9 mouse cellular contexts compared by ENCODE assay signal in the genomic region with DNA sequence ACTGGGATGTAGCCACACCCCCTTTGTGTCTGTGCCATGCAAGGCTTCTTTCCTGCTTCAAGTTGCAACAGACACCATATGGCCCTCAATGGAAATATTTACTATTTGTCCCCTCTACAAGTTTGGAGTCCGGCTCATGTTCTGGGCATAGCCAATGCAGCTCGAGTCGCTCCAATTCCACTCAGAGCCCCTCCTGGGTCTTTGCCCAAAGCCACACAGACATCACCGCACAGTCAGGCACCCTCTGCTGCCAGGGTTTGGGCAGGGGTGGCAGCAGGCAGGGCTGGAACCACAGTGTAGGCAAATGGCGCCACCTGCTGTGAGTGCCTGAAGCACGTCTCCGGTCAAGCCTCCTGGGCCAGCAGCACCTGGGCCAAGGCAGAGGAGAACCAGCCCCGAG. TPM values are rescaled to one million over a fixed set of nuclear protein-coding genes. Genes with fewer than 3 reads are reported as not detected.
DNase-seq lines count a peak whose midpoint lies in the region; ATAC-seq lines count a peak whose summit lies in the region.
"Had no signal": no experiment of that assay in that cellular context is flagged by ENCODE, and none has a peak within 500 bp of the region (broad histone marks: within the 10 kb centered on the region; RNA-seq: fewer than 3 reads in every experiment).

No protein-coding gene starts in this region.

- ATAC-seq in heart, embryonic 11.5 days (replicated peaks; ENCODE audit: insufficient number of reproducible peaks, low FRiP score, low TSS enrichment): no peak
- ATAC-seq in limb, embryonic 11.5 days (ENCODE audit: insufficient number of reproducible peaks, low FRiP score, low TSS enrichment, low read depth): no peak
- ATAC-seq in midbrain, embryonic 15.5 days (replicated peaks): peak; percentile 55

- no peak overlapping the region for H3K4me2 ChIP-seq in heart, embryonic 11.5 days
- H3K4me2 ChIP-seq in limb, embryonic 11.5 days (ENCODE audit: low read depth, severe bottlenecking): no peak overlapping the region
- H3K4me2 ChIP-seq in midbrain, embryonic 15.5 days: no peak overlapping the region

- no peaks in the 10 kb centered on the region for H3K27me3 ChIP-seq in heart, embryonic 11.5 days (ENCODE audit: control insufficient read depth, insufficient read depth, low read length)
- H3K27me3 ChIP-seq in limb, embryonic 11.5 days (ENCODE audit: control insufficient read depth, insufficient read depth, low read length): no peaks in the 10 kb centered on the region
- H3K27me3 ChIP-seq in midbrain, embryonic 15.5 days (replicated peaks): no peaks in the 10 kb centered on the region

- DNase-seq in heart, adult 11 months: peak; percentile 93
- DNase-seq in cerebellum, postnatal 14 days: peak; percentile 93
- DNase-seq in frontal cortex, postnatal 36 days (ENCODE audit: low spot score in 2 of 2): peak; percentile 80 to 86
- DNase-seq in kidney, adult 11 months: peak; percentile 71
- DNase-seq in limb, embryonic 11.5 days (ENCODE audit: low spot score): peak; percentile 80
- peak; percentile 24 to 53 for DNase-seq in spleen, postnatal 14 days (ENCODE audit: low spot score in 2 of 2)

- H3K9me3 ChIP-seq in heart, embryonic 11.5 days (replicated peaks; ENCODE audit: control insufficient read depth, low read length): no peaks in the 10 kb centered on the region
- no peaks in the 10 kb centered on the region for H3K9me3 ChIP-seq in limb, embryonic 11.5 days (ENCODE audit: control insufficient read depth, low read length)
- no peaks in the 10 kb centered on the region for H3K9me3 ChIP-seq in midbrain, embryonic 15.5 days
- H3K9me3 ChIP-seq: megakaryocyte, embryonic 14.5 days had no signal

- no peak overlapping the region for H3K4me3 ChIP-seq in heart, embryonic 11.5 days (ENCODE audit: low read depth, low read length)
- H3K4me3 ChIP-seq in limb, embryonic 11.5 days (ENCODE audit: low read depth, low read length): no peak overlapping the region
- H3K4me3 ChIP-seq in midbrain, embryonic 15.5 days: no peak overlapping the region
- H3K4me3 ChIP-seq: megakaryocyte, embryonic 14.5 days had no signal

- 32% methylated on average over 8 of the region's 8 CpGs for WGBS in heart, embryonic 11.5 days (ENCODE audit: insufficient replicate concordance)
- 24% methylated on average over 8 of the region's 8 CpGs for WGBS in limb, embryonic 11.5 days
- 17% methylated on average over 8 of the region's 8 CpGs for WGBS in midbrain, embryonic 15.5 days

- no peak overlapping the region for H3K27ac ChIP-seq in heart, embryonic 11.5 days (ENCODE audit: low read depth, low read length)
- H3K27ac ChIP-seq in limb, embryonic 11.5 days (replicated peaks; ENCODE audit: low read depth, low read length): no peak overlapping the region
- H3K27ac ChIP-seq in midbrain, embryonic 15.5 days: peak overlapping the region; percentile 74

- no peak overlapping the region for H3K9ac ChIP-seq in heart, embryonic 11.5 days (ENCODE audit: low read depth, low read length)
- no peak overlapping the region; the same call in 1 of the 2 replicates for H3K9ac ChIP-seq in limb, embryonic 11.5 days (ENCODE audit: low read length)
- no peak overlapping the region for H3K9ac ChIP-seq in midbrain, embryonic 15.5 days

- no peaks in the 10 kb centered on the region for H3K36me3 ChIP-seq in heart, embryonic 11.5 days (ENCODE audit: control insufficient read depth, insufficient read depth, low read length)
- no peaks in the 10 kb centered on the region; the same call in 1 of the 2 replicates for H3K36me3 ChIP-seq in limb, embryonic 11.5 days (ENCODE audit: control insufficient read depth, insufficient read depth, low read length)
- no peaks in the 10 kb centered on the region for H3K36me3 ChIP-seq in midbrain, embryonic 15.5 days (replicated peaks)

- H3K4me1 ChIP-seq in heart, embryonic 11.5 days (ENCODE audit: control insufficient read depth, insufficient read depth, low read length): peaks cover 4% of the 10 kb centered on the region; the same call in 1 of the 2 replicates
- H3K4me1 ChIP-seq in limb, embryonic 11.5 days (ENCODE audit: control insufficient read depth, insufficient read depth, low read length): peaks cover 15% of the 10 kb centered on the region
- peaks cover 60% of the 10 kb centered on the region for H3K4me1 ChIP-seq in midbrain, embryonic 15.5 days

RNA-seq across cellular contexts. Expression of gene Slc35c2, which starts 11.8 kb away (rescaled TPM):
- 32.4 and 38.9 TPM in 2 replicates for polyA plus RNA-seq in heart, embryonic 11.5 days (2014; fragmentation: Nextera tagmentation; extraction: Ambion mirVana)
- polyA plus RNA-seq in limb, embryonic 11.5 days (2014; fragmentation: Nextera tagmentation; extraction: Ambion mirVana): 41.5 and 41.9 TPM in 2 replicates
- polyA plus RNA-seq in midbrain, embryonic 15.5 days (2015; fragmentation: Nextera tagmentation; extraction: Ambion mirVana): 72.8 and 74.1 TPM in 2 replicates

RNA-seq across cellular contexts. Expression of gene Cdh22, which starts 41.2 kb away (rescaled TPM):
- polyA plus RNA-seq in heart, embryonic 11.5 days (2014; fragmentation: Nextera tagmentation; extraction: Ambion mirVana): 0.06 and 0.16 TPM in 2 replicates
- polyA plus RNA-seq in limb, embryonic 11.5 days (2014; fragmentation: Nextera tagmentation; extraction: Ambion mirVana): 1.1 TPM in 2 replicates
- polyA plus RNA-seq in midbrain, embryonic 15.5 days (2015; fragmentation: Nextera tagmentation; extraction: Ambion mirVana): 20.8 and 21.2 TPM in 2 replicates

RNA-seq across cellular contexts. Expression of gene Elmo2, which starts 50.5 kb away (rescaled TPM):
- polyA plus RNA-seq in heart, embryonic 11.5 days (2014; fragmentation: Nextera tagmentation; extraction: Ambion mirVana): 50.6 and 59.5 TPM in 2 replicates
- polyA plus RNA-seq in limb, embryonic 11.5 days (2014; fragmentation: Nextera tagmentation; extraction: Ambion mirVana): 85.4 and 86.0 TPM in 2 replicates
- 111 and 115 TPM in 2 replicates for polyA plus RNA-seq in midbrain, embryonic 15.5 days (2015; fragmentation: Nextera tagmentation; extraction: Ambion mirVana)

Comparison
In these comparisons a context has a peak if more than half of its experiments do, and no peak if none do; other contexts are left out.
1. DNase-seq: peak in every context shown above with its lines; median percentile 93 in heart, adult 11 months; 93 in cerebellum, postnatal 14 days; 83 in frontal cortex, postnatal 36 days; 80 in limb, embryonic 11.5 days; 71 in kidney, adult 11 months; 38 in spleen, postnatal 14 days.
2. RNA of gene Cdh22, which starts 41.2 kb away (polyA plus RNA-seq): 20.8 to 21.2 TPM in midbrain, embryonic 15.5 days; 1.1 TPM in limb, embryonic 11.5 days and 0.06 to 0.16 TPM in heart, embryonic 11.5 days; every median in the first group is over 10 times any median in the second.